Mouse (Mus musculus): ENCODE data around the gene Col23a1.

- TF ChIP-seq POLR2A (IDR thresholded peaks at IDR 0.05; ENCODE audit: low read depth, low read length) (no peak), CTCF (IDR thresholded peaks at IDR 0.05; ENCODE audit: extremely low read depth, insufficient read depth, insufficient read length, insufficient replicate concordance) (no peak)
Measured at GRCm38 (mm10) chr11:51523625-51524024, 233.9 kb downstream of the Col23a1 start.
